Comparison of ENCODE assay signal across 9 mouse cellular contexts in genomic region chr13:8203477-8203813, GRCm38 (mm10). TPM values are rescaled to one million over a fixed set of nuclear protein-coding genes. Genes with fewer than 3 reads are reported as not detected.
DNase-seq lines count a peak whose midpoint lies in the region; ATAC-seq and TF ChIP-seq lines count a peak whose summit lies in the region.
"Had no signal": no experiment of that assay in that cellular context is flagged by ENCODE, and none has a peak within 500 bp of the region (broad histone marks: within the 10 kb centered on the region; RNA-seq: fewer than 3 reads in every experiment).

No protein-coding gene starts in this region.

- DNase-seq in heart, postnatal 36 days, result no peak
- DNase-seq in liver, embryonic 13.5 days, result no peak
- DNase-seq in thymus, postnatal 4 days, result no peak
- no peak for DNase-seq in adrenal gland, adult 2 months
- DNase-seq in thymus, postnatal 0 days (ENCODE audit: low spot score), result no peak

- H3K4me2 ChIP-seq in heart, embryonic 11.5 days, result peak overlapping the region; percentile 75
- H3K4me2 ChIP-seq in forebrain, embryonic 12.5 days, result peak overlapping the region; percentile 91
- peak overlapping the region; percentile 34; the same call in 1 of the 2 replicates for H3K4me2 ChIP-seq in liver, embryonic 13.5 days

- intact Hi-C loops in heart, postnatal 36 days (cut with DNase I), result no loop called here

- H3K27me3 ChIP-seq in heart, embryonic 11.5 days (ENCODE audit: control insufficient read depth, insufficient read depth, low read length), result peaks cover 9% of the 10 kb centered on the region
- H3K27me3 ChIP-seq in E14TG2a.4 (ENCODE audit: insufficient read depth, low read length), result peaks cover 22% of the 10 kb centered on the region
- no peaks in the 10 kb centered on the region for H3K27me3 ChIP-seq in forebrain, embryonic 12.5 days
- peaks cover 16% of the 10 kb centered on the region for H3K27me3 ChIP-seq in liver, embryonic 13.5 days

- no peaks in the 10 kb centered on the region for H3K36me3 ChIP-seq in heart, embryonic 11.5 days (ENCODE audit: control insufficient read depth, insufficient read depth, low read length)
- H3K36me3 ChIP-seq in E14TG2a.4 (ENCODE audit: insufficient read depth, low read length), result no peaks in the 10 kb centered on the region
- H3K36me3 ChIP-seq in forebrain, embryonic 12.5 days (replicated peaks), result no peaks in the 10 kb centered on the region
- H3K36me3 ChIP-seq in liver, embryonic 13.5 days, result no peaks in the 10 kb centered on the region

- peak overlapping the region; percentile 29 for H3K4me3 ChIP-seq in heart, embryonic 11.5 days (ENCODE audit: low read depth, low read length)
- H3K4me3 ChIP-seq in E14TG2a.4 (replicated peaks; ENCODE audit: low read length), result peak overlapping the region; percentile 62; the same call in 1 of the 2 replicates
- H3K4me3 ChIP-seq in forebrain, embryonic 12.5 days (replicated peaks), result peak overlapping the region; percentile 48
- H3K4me3 ChIP-seq in liver, embryonic 13.5 days (replicated peaks), result no peak overlapping the region

- TF ChIP-seq CTCF in E14TG2a.4 (conservative IDR thresholded peaks at IDR 0.05; ENCODE audit: low read length), result no peak

- no peaks in the 10 kb centered on the region for H3K9me3 ChIP-seq in heart, embryonic 11.5 days (replicated peaks; ENCODE audit: control insufficient read depth, low read length)
- no peaks in the 10 kb centered on the region for H3K9me3 ChIP-seq in E14TG2a.4 (ENCODE audit: low read length)
- no peaks in the 10 kb centered on the region for H3K9me3 ChIP-seq in forebrain, embryonic 12.5 days
- no peaks in the 10 kb centered on the region for H3K9me3 ChIP-seq in liver, embryonic 13.5 days (replicated peaks)

- H3K4me1 ChIP-seq in heart, embryonic 11.5 days (ENCODE audit: control insufficient read depth, insufficient read depth, low read length), result no peaks in the 10 kb centered on the region
- peaks cover 17% of the 10 kb centered on the region for H3K4me1 ChIP-seq in E14TG2a.4 (replicated peaks; ENCODE audit: low read depth, low read length)
- H3K4me1 ChIP-seq in forebrain, embryonic 12.5 days, result peaks cover 9% of the 10 kb centered on the region
- no peaks in the 10 kb centered on the region for H3K4me1 ChIP-seq in liver, embryonic 13.5 days (replicated peaks)

- no peak overlapping the region for H3K9ac ChIP-seq in heart, embryonic 11.5 days (ENCODE audit: low read depth, low read length)
- H3K9ac ChIP-seq in forebrain, embryonic 12.5 days, result peak overlapping the region; percentile 65
- H3K9ac ChIP-seq in liver, embryonic 13.5 days, result no peak overlapping the region

- ATAC-seq in heart, embryonic 11.5 days (replicated peaks; ENCODE audit: insufficient number of reproducible peaks, low FRiP score, low TSS enrichment), result no peak
- peak; percentile 21; the same call in 1 of the 2 replicates for ATAC-seq in forebrain, embryonic 12.5 days (ENCODE audit: low FRiP score)
- no peak for ATAC-seq in liver, embryonic 13.5 days (ENCODE audit: low read depth)

- H3K27ac ChIP-seq in heart, embryonic 11.5 days (ENCODE audit: low read depth, low read length), result no peak overlapping the region
- no peak overlapping the region for H3K27ac ChIP-seq in forebrain, embryonic 12.5 days
- H3K27ac ChIP-seq in liver, embryonic 13.5 days, result no peak overlapping the region

- 6% methylated on average over 4 of the region's 4 CpGs for WGBS in heart, embryonic 11.5 days (ENCODE audit: insufficient replicate concordance)
- 3% methylated on average over 4 of the region's 4 CpGs for WGBS in forebrain, embryonic 12.5 days
- 8% methylated on average over 4 of the region's 4 CpGs for WGBS in liver, embryonic 13.5 days (ENCODE audit: insufficient replicate concordance)

RNA-seq across cellular contexts. Expression of gene Adarb2, which starts 0.8 kb away (rescaled TPM):
- polyA plus RNA-seq in heart, embryonic 11.5 days (2014; fragmentation: Nextera tagmentation; extraction: Ambion mirVana), result 0.20 and 0.40 TPM in 2 replicates
- not detected for total RNA-seq in heart, postnatal 36 days (2021)
- polyA plus RNA-seq in forebrain, embryonic 12.5 days (2016; fragmentation: Nextera tagmentation; extraction: Ambion mirVana), result 12.2 and 13.2 TPM in 2 replicates
- 0.16 and 0.18 TPM in 2 replicates for polyA plus RNA-seq in liver, embryonic 13.5 days (2015; fragmentation: Nextera tagmentation; extraction: Ambion mirVana)
- under 1 TPM in 1 of 2 experiments, not detected in 1; 0.07 TPM for total RNA-seq in adrenal gland, adult 2 months (2021)
- not detected in 2 replicates for polyA plus RNA-seq in adrenal gland, adult 2 months (2012; rRNA removed)
- 0.07 and 0.10 TPM in 2 replicates for polyA plus RNA-seq in thymus, postnatal 0 days (2015; fragmentation: Nextera tagmentation; extraction: Ambion mirVana)
- polyA plus RNA-seq: liver, adult 2 months had no signal

Comparison
In these comparisons a context has a peak if more than half of its experiments do, and no peak if none do; other contexts are left out.
1. H3K4me2 ChIP-seq: peak in every context shown above with its lines; median percentile 91 in forebrain, embryonic 12.5 days; 75 in heart, embryonic 11.5 days; 34 in liver, embryonic 13.5 days.